Mouse (Mus musculus): ENCODE measurements around the gene Nthl1. TPM values are rescaled to one million over a fixed set of nuclear protein-coding genes. Genes with fewer than 3 reads are reported as not detected.
A peak's percentile ranks its signal among the peaks of the same experiment; 100 is the strongest.

The Nthl1 gene
- polyA plus RNA-seq, 1 experiment from 2014 or later: 23.3 TPM

GRCm38 (mm10) chr17:24641944-24642343 is 9.5 kb downstream of the Nthl1 start:
- Histone ChIP-seq H3K9me3 (no peaks in the 10 kb centered on the region), H3K36me3 (peaks cover 71% of the 10 kb centered on the region), H3K27ac (no peak overlapping the region), H3K4me2 (no peak overlapping the region), H3K9ac (replicated peaks) (no peak overlapping the region), H3K4me3 (replicated peaks) (no peak overlapping the region), H3K4me1 (replicated peaks) (peaks cover 53% of the 10 kb centered on the region), H3K27me3 (no peaks in the 10 kb centered on the region)
- 91% methylated on average over 14 of the region's 14 CpGs for WGBS
- ATAC-seq (ENCODE audit: insufficient number of reproducible peaks, insufficient read depth, low FRiP score, low TSS enrichment, low read depth): no peak

DNA sequence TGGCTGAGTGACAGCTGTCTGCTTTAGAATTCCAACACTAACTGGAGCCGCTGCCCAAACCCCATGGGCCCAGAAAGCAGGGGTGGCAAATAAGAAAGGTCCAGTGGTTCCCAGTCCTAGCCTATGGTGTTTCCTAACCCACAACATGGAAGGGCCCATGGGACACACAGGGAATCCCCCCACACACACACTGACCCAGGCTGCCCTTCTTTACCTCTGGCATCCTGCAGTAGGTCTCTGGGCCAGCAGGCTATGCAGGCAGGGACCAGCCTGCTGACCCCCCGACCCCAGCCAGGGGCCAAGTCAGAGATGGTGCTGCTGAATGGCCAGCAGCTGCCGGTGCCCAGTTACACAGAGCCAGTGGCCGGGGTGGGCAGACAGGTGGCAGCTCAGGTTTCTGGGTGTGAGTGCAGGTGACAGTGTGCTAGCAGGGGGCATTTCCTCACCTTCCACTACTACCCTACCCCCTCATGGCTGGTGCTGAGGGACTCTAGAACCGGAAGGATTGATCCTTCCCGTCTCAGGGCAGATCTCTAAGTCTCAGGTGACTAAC is 10.4 kb downstream of the Nthl1 start:
- Histone ChIP-seq H3K27me3 (no peaks in the 10 kb centered on the region), H3K4me1 (replicated peaks) (peaks cover 58% of the 10 kb centered on the region), H3K27ac (no peak overlapping the region), H3K9me3 (no peaks in the 10 kb centered on the region), H3K36me3 (peaks cover 72% of the 10 kb centered on the region), H3K4me2 (no peak overlapping the region), H3K4me3 (replicated peaks) (no peak overlapping the region), H3K9ac (replicated peaks) (no peak overlapping the region)
- WGBS: 61% methylated on average over 6 of the region's 6 CpGs
- ATAC-seq (ENCODE audit: insufficient number of reproducible peaks, insufficient read depth, low FRiP score, low TSS enrichment, low read depth): no peak

- H3K9ac ChIP-seq (replicated peaks): 0 out of 2 replicates have a peak overlapping the region, but pooled peaks have one; percentile 0
- H3K4me3 ChIP-seq (replicated peaks): no peak overlapping the region
- peaks cover 59% of the 10 kb centered on the region for H3K36me3 ChIP-seq
- peak overlapping the region; percentile 72 for H3K27ac ChIP-seq
- H3K27me3 ChIP-seq: no peaks in the 10 kb centered on the region
- no peak for ATAC-seq (ENCODE audit: insufficient number of reproducible peaks, insufficient read depth, low FRiP score, low TSS enrichment, low read depth)
- 39% methylated on average over 7 of the region's 7 CpGs for WGBS
- peak overlapping the region; percentile 6; the same call in 1 of the 2 replicates for H3K4me2 ChIP-seq
- H3K4me1 ChIP-seq (replicated peaks): peaks cover 60% of the 10 kb centered on the region
- no peaks in the 10 kb centered on the region for H3K9me3 ChIP-seq
Measured at GRCm38 (mm10) chr17:24644030-24644715, 11.7 kb downstream of the Nthl1 start.

- H3K36me3 ChIP-seq: peaks cover 58% of the 10 kb centered on the region
- ATAC-seq (ENCODE audit: insufficient number of reproducible peaks, insufficient read depth, low FRiP score, low TSS enrichment, low read depth): no peak
- 0 out of 2 replicates have a peak overlapping the region, but pooled peaks have one; percentile 0 for H3K9ac ChIP-seq (replicated peaks)
- H3K27me3 ChIP-seq: no peaks in the 10 kb centered on the region
- 87% methylated on average over 9 of the region's 9 CpGs for WGBS
- H3K4me3 ChIP-seq (replicated peaks): no peak overlapping the region
- H3K4me2 ChIP-seq: no peak overlapping the region
- H3K27ac ChIP-seq: peak overlapping the region; percentile 72
- H3K9me3 ChIP-seq: no peaks in the 10 kb centered on the region
- H3K4me1 ChIP-seq (replicated peaks): peaks cover 55% of the 10 kb centered on the region
Measured at GRCm38 (mm10) chr17:24644875-24645721, 12.6 kb downstream of the Nthl1 start.

- no peak for ATAC-seq (ENCODE audit: insufficient number of reproducible peaks, insufficient read depth, low FRiP score, low TSS enrichment, low read depth)
- no peaks in the 10 kb centered on the region for H3K27me3 ChIP-seq
- H3K4me1 ChIP-seq (replicated peaks): peaks cover 57% of the 10 kb centered on the region
- H3K9me3 ChIP-seq: no peaks in the 10 kb centered on the region
- H3K4me2 ChIP-seq: no peak overlapping the region
- H3K9ac ChIP-seq (replicated peaks): no peak overlapping the region
- H3K36me3 ChIP-seq: peaks cover 50% of the 10 kb centered on the region
- peak overlapping the region; percentile 18; the same call in 1 of the 2 replicates for H3K27ac ChIP-seq
- no peak overlapping the region for H3K4me3 ChIP-seq (replicated peaks)
- 73% methylated on average over 3 of the region's 3 CpGs for WGBS
Measured at GRCm38 (mm10) chr17:24645916-24646315, 13.4 kb downstream of the Nthl1 start.

DNA sequence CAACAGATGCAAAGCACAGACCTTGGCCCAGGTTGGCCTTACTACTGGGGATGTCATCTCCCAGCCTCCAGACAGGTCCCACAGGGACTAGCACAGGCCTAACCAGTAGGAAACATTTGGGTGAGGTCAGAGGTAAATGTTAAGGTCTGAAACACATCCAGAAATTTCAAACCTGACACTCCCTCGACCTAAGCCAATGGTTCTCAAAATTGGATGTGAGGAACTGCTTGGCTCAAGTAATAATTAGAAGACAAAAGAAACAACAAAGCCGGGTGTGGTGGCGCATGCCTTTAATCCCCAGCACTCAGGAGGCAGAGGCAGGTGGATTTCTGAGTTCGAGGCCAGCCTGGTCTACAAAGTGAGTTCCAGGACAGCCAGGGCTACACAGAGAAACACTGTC is 13.9 kb downstream of the Nthl1 start:
- no peak for ATAC-seq (ENCODE audit: insufficient number of reproducible peaks, insufficient read depth, low FRiP score, low TSS enrichment, low read depth)
- Histone ChIP-seq H3K27ac (no peak overlapping the region; the same call in 1 of the 2 replicates), H3K36me3 (peaks cover 47% of the 10 kb centered on the region), H3K27me3 (no peaks in the 10 kb centered on the region), H3K4me2 (no peak overlapping the region), H3K9me3 (no peaks in the 10 kb centered on the region), H3K4me3 (replicated peaks) (no peak overlapping the region), H3K4me1 (replicated peaks) (peaks cover 57% of the 10 kb centered on the region), H3K9ac (replicated peaks) (no peak overlapping the region)
- 90% methylated on average over 4 of the region's 4 CpGs for WGBS

- Histone ChIP-seq H3K27me3 (no peaks in the 10 kb centered on the region), H3K4me1 (replicated peaks) (peaks cover 57% of the 10 kb centered on the region), H3K9me3 (no peaks in the 10 kb centered on the region), H3K4me2 (peak overlapping the region; percentile 8; the same call in 1 of the 2 replicates), H3K36me3 (peaks cover 37% of the 10 kb centered on the region), H3K27ac (no peak overlapping the region), H3K4me3 (replicated peaks) (no peak overlapping the region), H3K9ac (replicated peaks) (peak overlapping the region; percentile 1; the same call in 1 of the 2 replicates)
- no peak for ATAC-seq (ENCODE audit: insufficient number of reproducible peaks, insufficient read depth, low FRiP score, low TSS enrichment, low read depth)
- WGBS: 69% methylated on average over 11 of the region's 11 CpGs
Measured at GRCm38 (mm10) chr17:24647493-24647892, 15.0 kb downstream of the Nthl1 start.

- Histone ChIP-seq H3K4me3 (replicated peaks) (peak overlapping the region; percentile 86), H3K9ac (replicated peaks) (peak overlapping the region; percentile 90), H3K4me2 (peak overlapping the region; percentile 78), H3K36me3 (peaks cover 31% of the 10 kb centered on the region; the same call in 1 of the 2 replicates), H3K9me3 (no peaks in the 10 kb centered on the region), H3K27me3 (no peaks in the 10 kb centered on the region), H3K27ac (0 out of 2 replicates have a peak overlapping the region, but pooled peaks have one; percentile 67), H3K4me1 (replicated peaks) (peaks cover 46% of the 10 kb centered on the region)
- no peak for ATAC-seq (ENCODE audit: insufficient number of reproducible peaks, insufficient read depth, low FRiP score, low TSS enrichment, low read depth)
- 74% methylated on average over 10 of the region's 10 CpGs for WGBS
Measured at GRCm38 (mm10) chr17:24648731-24649377, 16.4 kb downstream of the Nthl1 start.

GRCm38 (mm10) chr17:24649581-24650069 is 17.1 kb downstream of the Nthl1 start:
- Histone ChIP-seq H3K4me3 (replicated peaks) (peak overlapping the region; percentile 86), H3K4me2 (peak overlapping the region; percentile 78), H3K4me1 (replicated peaks) (peaks cover 39% of the 10 kb centered on the region), H3K36me3 (peaks cover 27% of the 10 kb centered on the region; the same call in 1 of the 2 replicates), H3K9me3 (no peaks in the 10 kb centered on the region), H3K9ac (replicated peaks) (peak overlapping the region; percentile 90), H3K27ac (peak overlapping the region; percentile 67), H3K27me3 (no peaks in the 10 kb centered on the region)
- WGBS: under 1% methylated on average over 35 of the region's 35 CpGs
- peak; percentile 34; the same call in 1 of the 2 replicates for ATAC-seq (ENCODE audit: insufficient number of reproducible peaks, insufficient read depth, low FRiP score, low TSS enrichment, low read depth)

GRCm38 (mm10) chr17:24650070-24650616 is 17.7 kb downstream of the Nthl1 start, which contains the start of gene Slc9a3r2:
Gene Slc9a3r2 (minus strand): TSS chr17:24650327.
- H3K36me3 ChIP-seq: peaks cover 23% of the 10 kb centered on the region; the same call in 1 of the 2 replicates
- H3K4me1 ChIP-seq (replicated peaks): peaks cover 33% of the 10 kb centered on the region
- peak; percentile 78 for ATAC-seq (ENCODE audit: insufficient number of reproducible peaks, insufficient read depth, low FRiP score, low TSS enrichment, low read depth)
- WGBS: 2% methylated on average over 31 of the region's 41 CpGs
- H3K4me3 ChIP-seq (replicated peaks): peak within 1 kb of the TSS; percentile 86
- H3K4me2 ChIP-seq: peak within 1 kb of the TSS; percentile 78
- no peaks in the 10 kb centered on the region for H3K27me3 ChIP-seq
- peak within 1 kb of the TSS; percentile 90 for H3K9ac ChIP-seq (replicated peaks)
- no peaks in the 10 kb centered on the region for H3K9me3 ChIP-seq
- H3K27ac ChIP-seq: peak within 1 kb of the TSS; percentile 67
